Mouse (Mus musculus): ENCODE data around the gene Stk39. TPM values are rescaled to one million over a fixed set of nuclear protein-coding genes. Genes with fewer than 3 reads are reported as not detected.

Gene Stk39
- polyA plus RNA-seq, 1 experiment from 2014 or later: 21.4 TPM

DNA sequence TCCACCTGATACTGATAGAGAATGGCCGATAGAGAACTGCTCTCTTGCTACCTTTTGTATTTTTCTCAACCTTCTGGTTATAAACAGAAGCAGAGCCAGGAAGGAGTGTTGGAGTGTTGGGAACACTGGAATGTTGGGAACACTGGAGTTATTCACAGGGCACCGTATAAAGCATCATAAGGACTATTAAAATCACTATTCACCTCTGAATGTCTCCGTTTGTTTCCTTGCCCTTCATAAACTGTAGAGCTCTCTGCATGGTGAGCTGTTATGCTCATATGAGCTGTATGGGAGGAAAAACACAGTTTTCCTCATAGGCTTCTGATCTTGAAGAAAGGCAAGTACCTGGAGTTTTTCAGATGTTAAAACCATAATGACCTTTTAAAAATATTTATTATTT, 295.6 kb downstream of the Stk39 start:
- Histone ChIP-seq H3K36me3 (ENCODE audit: control insufficient read depth, insufficient read depth, low read length) (no peaks in the 10 kb centered on the region), H3K4me1 (ENCODE audit: control insufficient read depth, insufficient read depth, low read length) (peaks cover 6% of the 10 kb centered on the region; the same call in 1 of the 2 replicates), H3K27ac (ENCODE audit: low read length) (no peak overlapping the region), H3K4me2 (ENCODE audit: low read length) (no peak overlapping the region), H3K9me3 (replicated peaks; ENCODE audit: control insufficient read depth, low read length, poor library complexity, severe bottlenecking) (no peaks in the 10 kb centered on the region), H3K9ac (ENCODE audit: low read depth, low read length) (no peak overlapping the region), H3K4me3 (ENCODE audit: low read depth, low read length) (no peak overlapping the region), H3K27me3 (ENCODE audit: control insufficient read depth, insufficient read depth, low read depth, low read length) (no peaks in the 10 kb centered on the region)
- 92% methylated on average over 3 of the region's 3 CpGs for WGBS
- ATAC-seq: no peak

DNA sequence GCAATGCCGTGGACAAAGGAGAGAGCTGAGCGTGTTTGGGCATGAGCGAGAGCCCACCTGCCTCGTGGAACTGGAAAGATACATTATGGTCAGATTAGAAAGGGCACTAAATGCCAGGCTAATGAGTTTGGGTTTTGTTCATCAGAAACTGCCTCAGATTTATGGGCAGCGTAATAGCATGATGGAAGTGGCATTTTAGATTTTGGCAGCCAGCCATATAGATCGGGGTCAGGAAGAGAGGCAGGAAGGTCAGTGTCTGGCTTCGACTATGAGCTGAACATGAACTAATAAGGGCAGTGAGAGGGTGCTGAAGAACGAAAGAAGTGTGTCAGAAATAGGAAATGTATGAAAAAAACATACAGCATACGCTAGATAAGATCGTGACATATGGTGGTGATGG, 300.8 kb downstream of the Stk39 start:
- Histone ChIP-seq H3K4me3 (ENCODE audit: low read depth, low read length) (no peak overlapping the region), H3K9ac (ENCODE audit: low read depth, low read length) (no peak overlapping the region), H3K27me3 (ENCODE audit: control insufficient read depth, insufficient read depth, low read depth, low read length) (no peaks in the 10 kb centered on the region), H3K27ac (ENCODE audit: low read length) (no peak overlapping the region), H3K9me3 (replicated peaks; ENCODE audit: control insufficient read depth, low read length, poor library complexity, severe bottlenecking) (no peaks in the 10 kb centered on the region), H3K4me2 (ENCODE audit: low read length) (no peak overlapping the region), H3K36me3 (ENCODE audit: control insufficient read depth, insufficient read depth, low read length) (no peaks in the 10 kb centered on the region), H3K4me1 (ENCODE audit: control insufficient read depth, insufficient read depth, low read length) (peaks cover 6% of the 10 kb centered on the region; the same call in 1 of the 2 replicates)
- 86% methylated on average over 10 of the region's 10 CpGs for WGBS
- ATAC-seq: no peak

DNA sequence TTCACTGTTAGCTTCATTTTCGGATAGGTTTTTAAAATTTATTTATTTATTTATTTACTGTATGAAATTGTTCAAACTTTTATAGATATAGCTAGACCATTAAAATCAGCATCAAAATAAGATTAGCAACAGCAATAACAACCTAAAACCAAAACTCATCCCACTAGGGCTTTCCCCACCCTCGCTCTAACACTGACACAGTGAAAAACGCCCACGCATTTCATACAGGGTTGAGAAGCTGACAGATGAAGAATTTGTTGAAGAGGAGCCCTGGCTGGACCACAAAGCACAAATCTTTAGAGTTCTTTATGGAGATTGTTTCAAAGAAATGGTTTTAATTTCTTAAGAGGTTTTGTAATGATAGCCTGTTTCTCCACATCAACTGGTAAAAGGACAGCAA, 310.1 kb downstream of the Stk39 start:
- H3K27ac ChIP-seq (ENCODE audit: low read length): no peak overlapping the region
- H3K4me3 ChIP-seq (ENCODE audit: low read depth, low read length): no peak overlapping the region
- no peak overlapping the region for H3K9ac ChIP-seq (ENCODE audit: low read depth, low read length)
- H3K4me1 ChIP-seq (ENCODE audit: control insufficient read depth, insufficient read depth, low read length): no peaks in the 10 kb centered on the region
- H3K36me3 ChIP-seq (ENCODE audit: control insufficient read depth, insufficient read depth, low read length): no peaks in the 10 kb centered on the region
- 91% methylated on average over 4 of the region's 4 CpGs for WGBS
- no peak overlapping the region for H3K4me2 ChIP-seq (ENCODE audit: low read length)
- no peaks in the 10 kb centered on the region for H3K27me3 ChIP-seq (ENCODE audit: control insufficient read depth, insufficient read depth, low read depth, low read length)
- no peak for ATAC-seq
- no peaks in the 10 kb centered on the region for H3K9me3 ChIP-seq (replicated peaks; ENCODE audit: control insufficient read depth, low read length, poor library complexity, severe bottlenecking)

- Histone ChIP-seq H3K27ac (ENCODE audit: low read length) (no peak overlapping the region), H3K36me3 (ENCODE audit: control insufficient read depth, insufficient read depth, low read length) (no peaks in the 10 kb centered on the region), H3K4me1 (ENCODE audit: control insufficient read depth, insufficient read depth, low read length) (no peaks in the 10 kb centered on the region), H3K27me3 (ENCODE audit: control insufficient read depth, insufficient read depth, low read depth, low read length) (no peaks in the 10 kb centered on the region), H3K9ac (ENCODE audit: low read depth, low read length) (no peak overlapping the region), H3K4me2 (ENCODE audit: low read length) (no peak overlapping the region), H3K9me3 (replicated peaks; ENCODE audit: control insufficient read depth, low read length, poor library complexity, severe bottlenecking) (no peaks in the 10 kb centered on the region), H3K4me3 (ENCODE audit: low read depth, low read length) (no peak overlapping the region)
- ATAC-seq: no peak; the same call in 1 of the 2 replicates
- 91% methylated on average over 2 of the region's 2 CpGs for WGBS
Observed at GRCm38 (mm10) chr2:68160566-68160965, 311.5 kb downstream of the Stk39 start.

Other genes with a start within 250 kb of the Stk39 start
- gene 4933409G03Rik, start 110.1 kb upstream of the Stk39 start, polyA plus RNA-seq (2015; fragmentation: Nextera tagmentation; extraction: Ambion mirVana): not detected in 2 replicates
- gene 4932414N04Rik, start 184.2 kb upstream of the Stk39 start, polyA plus RNA-seq (2015; fragmentation: Nextera tagmentation; extraction: Ambion mirVana): not detected in 2 replicates

Data from midbrain, embryonic 16.5 days (tissue).